Mouse (Mus musculus) midbrain, embryonic 13.5 days (tissue): ENCODE measurements around the gene Daam1. TPM values are rescaled to one million over a fixed set of nuclear protein-coding genes. Genes with fewer than 3 reads are reported as not detected.
A peak's percentile ranks its signal among the peaks of the same experiment; 100 is the strongest.

Experiments
- ATAC-seq: fragments of 200-750 bp; cut with Nextera tagmentation; 2 replicates; pipeline ENCODE4 v1.8.0; 2017; ENCODE audit warnings: mild to moderate bottlenecking, moderate TSS enrichment, moderate library complexity
- H3K27ac ChIP-seq: fragments of 300-500 bp; sonication (generic); 2 replicates; pipeline ENCODE4 v1.5.1; 2015; ENCODE audit warnings: inconsistent platforms, mild to moderate bottlenecking, moderate library complexity
- H3K27me3 ChIP-seq: fragments of 300-500 bp; sonication (generic); 2 replicates; pipeline ENCODE4 v1.6.1; 2015; ENCODE audit warnings: mild to moderate bottlenecking, inconsistent platforms
- H3K36me3 ChIP-seq: fragments of 300-500 bp; sonication (generic); 2 replicates; pipeline ENCODE4 v1.6.1; 2015; ENCODE audit warnings: mild to moderate bottlenecking, inconsistent platforms
- H3K4me1 ChIP-seq: fragments of 300-500 bp; sonication (generic); replicated peaks from 2 replicates; pipeline ENCODE4 v1.6.1; 2015; ENCODE audit warnings: inconsistent platforms
- H3K4me2 ChIP-seq: fragments of 300-500 bp; sonication (generic); replicated peaks from 2 replicates; pipeline ENCODE4 v1.6.1; 2015; ENCODE audit warnings: moderate library complexity, mild to moderate bottlenecking, inconsistent platforms
- H3K4me3 ChIP-seq: fragments of 300-500 bp; sonication (generic); replicated peaks from 2 replicates; pipeline ENCODE4 v1.5.1; 2015; ENCODE audit warnings: mild to moderate bottlenecking, inconsistent platforms
- H3K9ac ChIP-seq: fragments of 300-500 bp; sonication (generic); replicated peaks from 2 replicates; pipeline ENCODE4 v1.6.1; 2015; ENCODE audit warnings: mild to moderate bottlenecking, inconsistent platforms
- H3K9me3 ChIP-seq: fragments of 300-500 bp; sonication (generic); 2 replicates; pipeline ENCODE4 v1.6.1; 2016; ENCODE audit warnings: mild to moderate bottlenecking, inconsistent platforms
- WGBS: fragments of 180-500 bp; shearing (Covaris S2); methylation state at CpG from one replicate; pipeline ENCODE4 v1.1.7; 2015; 5-methylcytosine and 5-hydroxymethylcytosine counted together
- polyA plus RNA-seq: library from polyadenylated mRNA; unstranded; fragments of >200 nt; fragmentation: Nextera tagmentation; extraction: Ambion mirVana; gene quantifications from 2 replicates; pipeline ENCODE4 v1.2.1, GENCODE M21; 2015

Daam1 gene
- polyA plus RNA-seq, 1 experiment from 2014 or later: 24.4 TPM

GRCm38 (mm10) chr12:71980746-71981145, 149.9 kb downstream of the Daam1 start:
- Histone ChIP-seq H3K9ac (no peak overlapping the region), H3K4me3 (no peak overlapping the region), H3K36me3 (peaks cover 85% of the 10 kb centered on the region), H3K27ac (0 out of 2 replicates have a peak overlapping the region, but pooled peaks have one; percentile 30), H3K27me3 (no peaks in the 10 kb centered on the region), H3K4me2 (no peak overlapping the region), H3K4me1 (peaks cover 13% of the 10 kb centered on the region), H3K9me3 (no peaks in the 10 kb centered on the region)
- no peak for ATAC-seq
- WGBS: 85% methylated on average over 11 of the region's 11 CpGs

GRCm38 (mm10) chr12:71981250-71981649, 150.4 kb downstream of the Daam1 start:
- H3K9ac ChIP-seq: no peak overlapping the region
- H3K27me3 ChIP-seq: no peaks in the 10 kb centered on the region
- peak overlapping the region; percentile 30; the same call in 1 of the 2 replicates for H3K27ac ChIP-seq
- H3K4me1 ChIP-seq: peaks cover 8% of the 10 kb centered on the region
- ATAC-seq: no peak
- no peak overlapping the region for H3K4me3 ChIP-seq
- 80% methylated on average over 8 of the region's 8 CpGs for WGBS
- H3K9me3 ChIP-seq: no peaks in the 10 kb centered on the region
- peaks cover 85% of the 10 kb centered on the region for H3K36me3 ChIP-seq
- no peak overlapping the region for H3K4me2 ChIP-seq

- peaks cover 5% of the 10 kb centered on the region; the same call in 1 of the 2 replicates for H3K4me1 ChIP-seq
- 66% methylated on average over 5 of the region's 5 CpGs for WGBS
- no peak overlapping the region for H3K27ac ChIP-seq
- H3K4me2 ChIP-seq: no peak overlapping the region
- no peaks in the 10 kb centered on the region for H3K9me3 ChIP-seq
- no peak overlapping the region for H3K4me3 ChIP-seq
- H3K27me3 ChIP-seq: no peaks in the 10 kb centered on the region
- no peak overlapping the region for H3K9ac ChIP-seq
- H3K36me3 ChIP-seq: peaks cover 85% of the 10 kb centered on the region
- ATAC-seq: no peak
Measured at GRCm38 (mm10) chr12:71981791-71982190, 150.9 kb downstream of the Daam1 start.

- Histone ChIP-seq H3K27me3 (no peaks in the 10 kb centered on the region), H3K4me1 (peaks cover 5% of the 10 kb centered on the region; the same call in 1 of the 2 replicates), H3K4me3 (no peak overlapping the region), H3K4me2 (no peak overlapping the region), H3K27ac (no peak overlapping the region), H3K9ac (no peak overlapping the region), H3K9me3 (no peaks in the 10 kb centered on the region), H3K36me3 (peaks cover 78% of the 10 kb centered on the region)
- no peak for ATAC-seq
- 85% methylated on average over 10 of the region's 10 CpGs for WGBS
Measured at GRCm38 (mm10) chr12:71983102-71983715, 152.3 kb downstream of the Daam1 start.

GRCm38 (mm10) chr12:71987161-71987560, 156.3 kb downstream of the Daam1 start:
- no peak for ATAC-seq
- Histone ChIP-seq H3K4me2 (no peak overlapping the region), H3K27ac (no peak overlapping the region), H3K4me1 (no peaks in the 10 kb centered on the region), H3K27me3 (no peaks in the 10 kb centered on the region), H3K4me3 (no peak overlapping the region), H3K9ac (no peak overlapping the region), H3K36me3 (peaks cover 88% of the 10 kb centered on the region), H3K9me3 (no peaks in the 10 kb centered on the region)
- 92% methylated on average over 2 of the region's 2 CpGs for WGBS

GRCm38 (mm10) chr12:71987885-71988284, 157.0 kb downstream of the Daam1 start:
- no peak for ATAC-seq
- H3K27me3 ChIP-seq: no peaks in the 10 kb centered on the region
- 88% methylated on average over 4 of the region's 4 CpGs for WGBS
- no peak overlapping the region for H3K4me2 ChIP-seq
- H3K4me1 ChIP-seq: no peaks in the 10 kb centered on the region
- no peaks in the 10 kb centered on the region for H3K9me3 ChIP-seq
- peaks cover 89% of the 10 kb centered on the region for H3K36me3 ChIP-seq
- no peak overlapping the region for H3K4me3 ChIP-seq
- no peak overlapping the region for H3K27ac ChIP-seq
- no peak overlapping the region for H3K9ac ChIP-seq

GRCm38 (mm10) chr12:71989596-71989995, 158.7 kb downstream of the Daam1 start:
- Histone ChIP-seq H3K4me2 (no peak overlapping the region), H3K27ac (no peak overlapping the region), H3K9ac (no peak overlapping the region), H3K4me3 (no peak overlapping the region), H3K36me3 (peaks cover 88% of the 10 kb centered on the region), H3K4me1 (no peaks in the 10 kb centered on the region), H3K9me3 (no peaks in the 10 kb centered on the region), H3K27me3 (no peaks in the 10 kb centered on the region)
- 97% methylated on average over 17 of the region's 17 CpGs for WGBS
- no peak for ATAC-seq

- WGBS: 95% methylated on average over 18 of the region's 18 CpGs
- H3K4me2 ChIP-seq: no peak overlapping the region
- H3K27me3 ChIP-seq: no peaks in the 10 kb centered on the region
- no peak overlapping the region for H3K9ac ChIP-seq
- H3K4me3 ChIP-seq: no peak overlapping the region
- H3K36me3 ChIP-seq: peaks cover 67% of the 10 kb centered on the region
- ATAC-seq: no peak
- no peaks in the 10 kb centered on the region for H3K9me3 ChIP-seq
- H3K4me1 ChIP-seq: 0 out of 2 replicates have a peak, but pooled peaks cover 4% of the 10 kb centered on the region
- no peak overlapping the region for H3K27ac ChIP-seq
Measured at GRCm38 (mm10) chr12:71992599-71993210, 161.8 kb downstream of the Daam1 start.

GRCm38 (mm10) chr12:71995831-71996230, 165.0 kb downstream of the Daam1 start:
- Histone ChIP-seq H3K9me3 (no peaks in the 10 kb centered on the region), H3K9ac (no peak overlapping the region), H3K36me3 (peaks cover 36% of the 10 kb centered on the region), H3K4me3 (no peak overlapping the region), H3K27ac (no peak overlapping the region), H3K4me2 (no peak overlapping the region), H3K27me3 (no peaks in the 10 kb centered on the region), H3K4me1 (0 out of 2 replicates have a peak, but pooled peaks cover 4% of the 10 kb centered on the region)
- no peak for ATAC-seq
- 65% methylated on average over 8 of the region's 8 CpGs for WGBS

GRCm38 (mm10) chr12:71996920-71997319, 166.0 kb downstream of the Daam1 start:
- H3K9me3 ChIP-seq: no peaks in the 10 kb centered on the region
- peaks cover 26% of the 10 kb centered on the region for H3K36me3 ChIP-seq
- no peak overlapping the region for H3K4me3 ChIP-seq
- ATAC-seq: no peak
- H3K4me2 ChIP-seq: no peak overlapping the region
- 80% methylated on average over 2 of the region's 2 CpGs for WGBS
- H3K4me1 ChIP-seq: 0 out of 2 replicates have a peak, but pooled peaks cover 4% of the 10 kb centered on the region
- no peaks in the 10 kb centered on the region for H3K27me3 ChIP-seq
- no peak overlapping the region for H3K9ac ChIP-seq
- H3K27ac ChIP-seq: no peak overlapping the region

GRCm38 (mm10) chr12:71997364-71997763, 166.5 kb downstream of the Daam1 start:
- ATAC-seq: no peak
- H3K4me3 ChIP-seq: no peak overlapping the region
- H3K9me3 ChIP-seq: no peaks in the 10 kb centered on the region
- H3K36me3 ChIP-seq: peaks cover 24% of the 10 kb centered on the region
- WGBS: 81% methylated on average over 4 of the region's 4 CpGs
- H3K27ac ChIP-seq: no peak overlapping the region
- 0 out of 2 replicates have a peak, but pooled peaks cover 4% of the 10 kb centered on the region for H3K4me1 ChIP-seq
- no peak overlapping the region for H3K9ac ChIP-seq
- no peaks in the 10 kb centered on the region for H3K27me3 ChIP-seq
- no peak overlapping the region for H3K4me2 ChIP-seq

GRCm38 (mm10) chr12:71998653-71999052, 167.8 kb downstream of the Daam1 start:
- Histone ChIP-seq H3K4me3 (no peak overlapping the region), H3K4me2 (no peak overlapping the region), H3K36me3 (peaks cover 11% of the 10 kb centered on the region), H3K4me1 (0 out of 2 replicates have a peak, but pooled peaks cover 4% of the 10 kb centered on the region), H3K27me3 (no peaks in the 10 kb centered on the region), H3K9me3 (no peaks in the 10 kb centered on the region), H3K27ac (no peak overlapping the region), H3K9ac (no peak overlapping the region)
- ATAC-seq: no peak
- 86% methylated on average over 4 of the region's 4 CpGs for WGBS
